Mouse (Mus musculus) heart, postnatal 0 days (tissue): Measurements from ENCODE around the gene Vmn2r27. TPM values are rescaled to one million over a fixed set of nuclear protein-coding genes. Genes with fewer than 3 reads are reported as not detected.
A peak's percentile ranks its signal among the peaks of the same experiment; 100 is the strongest.

Experiments
- ATAC-seq: fragments of 200-750 bp; cut with Nextera tagmentation; 2 replicates; pipeline ENCODE4 v1.8.0; 2017; ENCODE audit warnings: low read depth, moderate number of reproducible peaks, moderate library complexity; ENCODE audit not compliant: insufficient read depth
- DNase-seq: peaks from one replicate; pipeline ENCODE4 v3.0.0-alpha.2; 2016; ENCODE audit warnings: low spot score
- H3K27ac ChIP-seq: fragments of 300-500 bp; sonication (generic); 2 replicates; pipeline ENCODE4 v1.5.1; 2014; ENCODE audit warnings: low read depth, mild to moderate bottlenecking
- H3K27me3 ChIP-seq: fragments of 300-500 bp; sonication (generic); 2 replicates; pipeline ENCODE4 v1.6.1; 2014; ENCODE audit warnings: low read length, mixed read lengths; ENCODE audit not compliant: control insufficient read depth, insufficient read depth
- H3K36me3 ChIP-seq: fragments of 300-500 bp; sonication (generic); replicated peaks from 2 replicates; pipeline ENCODE4 v1.6.1; 2014; ENCODE audit warnings: low read length, mixed read lengths; ENCODE audit not compliant: control insufficient read depth, insufficient read depth
- H3K4me1 ChIP-seq: fragments of 300-500 bp; sonication (generic); 2 replicates; pipeline ENCODE4 v1.6.1; 2014; ENCODE audit warnings: antibody characterized with exemption; ENCODE audit not compliant: control insufficient read depth, insufficient read depth
- H3K4me2 ChIP-seq: fragments of 300-500 bp; sonication (generic); 2 replicates; pipeline ENCODE4 v1.6.1; 2014; ENCODE audit warnings: low read depth, mild to moderate bottlenecking, low read length, moderate library complexity
- H3K4me3 ChIP-seq: fragments of 300-500 bp; sonication (generic); 2 replicates; pipeline ENCODE4 v1.5.1; 2014; ENCODE audit warnings: low read depth, low read length
- H3K9ac ChIP-seq: fragments of 300-500 bp; sonication (generic); replicated peaks from 2 replicates; pipeline ENCODE4 v1.6.1; 2014; ENCODE audit warnings: low read depth, low read length, mixed read lengths
- H3K9me3 ChIP-seq: fragments of 300-500 bp; sonication (generic); replicated peaks from 2 replicates; pipeline ENCODE4 v1.6.1; 2016; ENCODE audit warnings: low read length; ENCODE audit not compliant: control insufficient read depth
- CTCF ChIP-seq: IDR thresholded peaks from 2 replicates; pipeline ENCODE4 v1.5.1; 2016; ENCODE audit warnings: antibody characterized with exemption, control low read depth, low read depth
- EP300 ChIP-seq: IDR thresholded peaks from 2 replicates; pipeline ENCODE4 v1.6.1; 2016; ENCODE audit warnings: antibody characterized with exemption, low read depth
- WGBS: fragments of 180-500 bp; shearing (Covaris S2); extraction: QIAGEN DNeasy Blood & Tissue Kit; methylation state at CpG from one replicate; pipeline ENCODE4 v1.1.7; 2014; 5-methylcytosine and 5-hydroxymethylcytosine counted together
- polyA plus RNA-seq: library from polyadenylated mRNA; unstranded; fragments of >200 nt; fragmentation: Nextera tagmentation; extraction: Ambion mirVana; gene quantifications from 2 replicates; pipeline ENCODE4 v1.2.1, GENCODE M21; 2015
- total RNA-seq: library from RNA; depleted of rRNA; stranded (reverse); fragments of >200 nt; gene quantifications from 2 replicates; pipeline ENCODE4 v1.2.3, GENCODE M21; 2014; ENCODE audit warnings: low replicate concordance; rRNA removed

The Vmn2r27 gene
- total RNA-seq (not detected in 2 replicates), polyA plus RNA-seq (not detected in 2 replicates)

- Histone ChIP-seq H3K27me3 (no peaks in the 10 kb centered on the region), H3K4me3 (no peak within 1 kb of the TSS), H3K9me3 (no peaks in the 10 kb centered on the region), H3K36me3 (no peaks in the 10 kb centered on the region), H3K27ac (no peak within 1 kb of the TSS), H3K4me1 (no peaks in the 10 kb centered on the region), H3K9ac (no peak within 1 kb of the TSS), H3K4me2 (no peak within 1 kb of the TSS)
- no peak for ATAC-seq
- WGBS: 73% methylated on average over 1 of the region's 1 CpGs
- TF ChIP-seq CTCF (no peak), EP300 (no peak)
- no peak for DNase-seq
These were observed at the start of gene Vmn2r27 for GRCm38 (mm10) chr6:124231756-124232155. Vmn2r27 (minus strand) TSS chr6:124231856.

GRCm38 (mm10) chr6:124278291-124278690 lies 46.6 kb upstream of the Vmn2r27 start:
- no peak for DNase-seq
- Histone ChIP-seq H3K4me1 (no peaks in the 10 kb centered on the region), H3K4me2 (no peak overlapping the region), H3K4me3 (no peak overlapping the region), H3K27me3 (no peaks in the 10 kb centered on the region), H3K27ac (no peak overlapping the region), H3K9ac (no peak overlapping the region), H3K36me3 (no peaks in the 10 kb centered on the region), H3K9me3 (no peaks in the 10 kb centered on the region)
- TF ChIP-seq CTCF (no peak), EP300 (no peak)
- ATAC-seq: no peak
- WGBS: 66% methylated on average over 5 of the region's 5 CpGs

- H3K36me3 ChIP-seq: no peaks in the 10 kb centered on the region
- no peak overlapping the region for H3K4me2 ChIP-seq
- no peaks in the 10 kb centered on the region for H3K27me3 ChIP-seq
- WGBS: 59% methylated on average over 5 of the region's 5 CpGs
- H3K4me3 ChIP-seq: no peak overlapping the region
- no peaks in the 10 kb centered on the region for H3K9me3 ChIP-seq
- H3K4me1 ChIP-seq: no peaks in the 10 kb centered on the region
- H3K9ac ChIP-seq: no peak overlapping the region
- no peak overlapping the region for H3K27ac ChIP-seq
- ATAC-seq: no peak
- TF ChIP-seq CTCF (no peak), EP300 (no peak)
- DNase-seq: no peak
These were observed 46.0 kb upstream of the Vmn2r27 start for GRCm38 (mm10) chr6:124277641-124278040.

- no peaks in the 10 kb centered on the region for H3K4me1 ChIP-seq
- no peak overlapping the region for H3K9ac ChIP-seq
- H3K36me3 ChIP-seq: no peaks in the 10 kb centered on the region
- TF ChIP-seq EP300: no peak
- no peak for TF ChIP-seq CTCF
- no peak overlapping the region for H3K4me2 ChIP-seq
- no peaks in the 10 kb centered on the region for H3K27me3 ChIP-seq
- no peak overlapping the region for H3K4me3 ChIP-seq
- ATAC-seq (no peak), DNase-seq (no peak)
- WGBS: 54% methylated on average over 5 of the region's 5 CpGs
- no peaks in the 10 kb centered on the region for H3K9me3 ChIP-seq
- no peak overlapping the region for H3K27ac ChIP-seq
These were observed 41.7 kb upstream of the Vmn2r27 start for GRCm38 (mm10) chr6:124273231-124273880.

GRCm38 (mm10) chr6:124262696-124263095 lies 31.0 kb upstream of the Vmn2r27 start:
- no peaks in the 10 kb centered on the region for H3K4me1 ChIP-seq
- no peak overlapping the region for H3K4me2 ChIP-seq
- no peak overlapping the region for H3K4me3 ChIP-seq
- H3K27me3 ChIP-seq: no peaks in the 10 kb centered on the region
- TF ChIP-seq EP300 (no peak), CTCF (peak; percentile 72)
- H3K9me3 ChIP-seq: no peaks in the 10 kb centered on the region
- ATAC-seq (no peak), DNase-seq (peak; percentile 50)
- no peak overlapping the region for H3K27ac ChIP-seq
- no peaks in the 10 kb centered on the region for H3K36me3 ChIP-seq
- H3K9ac ChIP-seq: no peak overlapping the region
- 1% methylated on average over 3 of the region's 3 CpGs for WGBS
